Mouse (Mus musculus) intestine, postnatal 0 days (tissue): ENCODE results near the gene Mphosph6. TPM values are rescaled to one million over a fixed set of nuclear protein-coding genes. Genes with fewer than 3 reads are reported as not detected.
A peak's percentile ranks its signal among the peaks of the same experiment; 100 is the strongest.

Experiments
- ATAC-seq: fragments of 200-750 bp; cut with Nextera tagmentation; 2 replicates; pipeline ENCODE4 v1.8.0; 2017; ENCODE audit warnings: mild to moderate bottlenecking, moderate TSS enrichment, moderate library complexity
- H3K27ac ChIP-seq: fragments of 300-500 bp; sonication (generic); 2 replicates; pipeline ENCODE4 v1.5.1; 2014; ENCODE audit warnings: mild to moderate bottlenecking, low read depth, low read length, moderate library complexity
- H3K27me3 ChIP-seq: fragments of 300-500 bp; sonication (generic); replicated peaks from 2 replicates; pipeline ENCODE4 v1.6.1; 2014; ENCODE audit warnings: low read length, mixed read lengths; ENCODE audit not compliant: control insufficient read depth, insufficient read depth
- H3K36me3 ChIP-seq: fragments of 300-500 bp; sonication (generic); 2 replicates; pipeline ENCODE4 v1.6.1; 2014; ENCODE audit warnings: mild to moderate bottlenecking, moderate library complexity; ENCODE audit not compliant: control insufficient read depth, insufficient read depth
- H3K4me1 ChIP-seq: fragments of 300-500 bp; sonication (generic); replicated peaks from 2 replicates; pipeline ENCODE4 v1.6.1; 2014; ENCODE audit warnings: antibody characterized with exemption, low read length, mixed read lengths; ENCODE audit not compliant: control insufficient read depth, insufficient read depth
- H3K4me2 ChIP-seq: fragments of 300-500 bp; sonication (generic); replicated peaks from 2 replicates; pipeline ENCODE4 v1.6.1; 2014; ENCODE audit warnings: low read depth, mild to moderate bottlenecking, moderate library complexity
- H3K4me3 ChIP-seq: fragments of 300-500 bp; sonication (generic); 2 replicates; pipeline ENCODE4 v1.5.1; 2014; ENCODE audit warnings: low read depth, low read length
- H3K9ac ChIP-seq: fragments of 300-500 bp; sonication (generic); 2 replicates; pipeline ENCODE4 v1.6.1; 2014; ENCODE audit warnings: mild to moderate bottlenecking, low read depth, low read length
- H3K9me3 ChIP-seq: fragments of 300-500 bp; sonication (generic); 2 replicates; pipeline ENCODE4 v1.6.1; 2016; ENCODE audit warnings: mixed run types; ENCODE audit not compliant: control insufficient read depth
- CTCF ChIP-seq: sonication (generic); IDR thresholded peaks from 2 replicates; pipeline ENCODE4 v1.5.1; 2016; ENCODE audit warnings: low read depth, mild to moderate bottlenecking, control low read depth, antibody characterized with exemption, moderate library complexity
- WGBS: fragments of 180-500 bp; shearing (Covaris S2); extraction: QIAGEN DNeasy Blood & Tissue Kit; methylation state at CpG from one replicate; pipeline ENCODE4 v1.1.7; 2014; 5-methylcytosine and 5-hydroxymethylcytosine counted together
- polyA plus RNA-seq: library from polyadenylated mRNA; unstranded; fragments of >200 nt; fragmentation: Nextera tagmentation; extraction: Ambion mirVana; gene quantifications from 2 replicates; pipeline ENCODE4 v1.2.1, GENCODE M21; 2015

The Mphosph6 gene
- polyA plus RNA-seq, 1 experiment from 2014 or later: 31.3 TPM

- ATAC-seq: no peak
- no peaks in the 10 kb centered on the region for H3K9me3 ChIP-seq
- TF ChIP-seq CTCF: no peak
Measured at GRCm38 (mm10) chr8:117775626-117776025, 26.1 kb downstream of the Mphosph6 start.

GRCm38 (mm10) chr8:117772597-117772996 lies 29.1 kb downstream of the Mphosph6 start:
- H3K27me3 ChIP-seq: no peaks in the 10 kb centered on the region
- no peaks in the 10 kb centered on the region for H3K36me3 ChIP-seq
- no peaks in the 10 kb centered on the region for H3K4me1 ChIP-seq
- H3K27ac ChIP-seq: no peak overlapping the region
- peak; percentile 52; the same call in 1 of the 2 replicates for ATAC-seq
- TF ChIP-seq CTCF: peak; percentile 63
- H3K4me2 ChIP-seq: no peak overlapping the region
- 46% methylated on average over 2 of the region's 2 CpGs for WGBS
- H3K9ac ChIP-seq: no peak overlapping the region
- H3K9me3 ChIP-seq: no peaks in the 10 kb centered on the region
- no peak overlapping the region for H3K4me3 ChIP-seq

More at GRCm38 (mm10) chr8:117775626-117776025, 26.1 kb downstream of the Mphosph6 start:
- H3K4me3 ChIP-seq: no peak overlapping the region
- H3K4me2 ChIP-seq: no peak overlapping the region
- no peaks in the 10 kb centered on the region for H3K36me3 ChIP-seq
- 45% methylated on average over 10 of the region's 10 CpGs for WGBS
- H3K27me3 ChIP-seq: no peaks in the 10 kb centered on the region
- H3K4me1 ChIP-seq: no peaks in the 10 kb centered on the region
- no peak overlapping the region for H3K27ac ChIP-seq
- H3K9ac ChIP-seq: no peak overlapping the region

- H3K4me2 ChIP-seq: no peak overlapping the region
- 86% methylated on average over 2 of the region's 2 CpGs for WGBS
- no peak overlapping the region for H3K27ac ChIP-seq
- no peak overlapping the region for H3K4me3 ChIP-seq
- no peak overlapping the region for H3K9ac ChIP-seq
- no peaks in the 10 kb centered on the region for H3K9me3 ChIP-seq
- no peaks in the 10 kb centered on the region for H3K4me1 ChIP-seq
- peak; percentile 83 for TF ChIP-seq CTCF
- H3K36me3 ChIP-seq: no peaks in the 10 kb centered on the region
- ATAC-seq: no peak
- no peaks in the 10 kb centered on the region for H3K27me3 ChIP-seq
Measured at GRCm38 (mm10) chr8:117772126-117772525, 29.6 kb downstream of the Mphosph6 start.

- Histone ChIP-seq H3K9me3 (no peaks in the 10 kb centered on the region), H3K4me3 (no peak overlapping the region), H3K4me1 (no peaks in the 10 kb centered on the region), H3K27me3 (no peaks in the 10 kb centered on the region), H3K4me2 (no peak overlapping the region), H3K27ac (no peak overlapping the region), H3K36me3 (no peaks in the 10 kb centered on the region), H3K9ac (no peak overlapping the region)
- TF ChIP-seq CTCF: no peak
- 39% methylated on average over 9 of the region's 9 CpGs for WGBS
- peak; percentile 56; the same call in 1 of the 2 replicates for ATAC-seq
Measured at GRCm38 (mm10) chr8:117771115-117771836, 30.5 kb downstream of the Mphosph6 start.

- Histone ChIP-seq H3K4me2 (no peak overlapping the region), H3K36me3 (no peaks in the 10 kb centered on the region), H3K4me1 (no peaks in the 10 kb centered on the region; the same call in 1 of the 2 replicates), H3K9ac (no peak overlapping the region), H3K27ac (no peak overlapping the region), H3K27me3 (no peaks in the 10 kb centered on the region), H3K4me3 (no peak overlapping the region), H3K9me3 (no peaks in the 10 kb centered on the region)
- 71% methylated on average over 6 of the region's 7 CpGs for WGBS
- no peak for ATAC-seq
- no peak for TF ChIP-seq CTCF
Measured at GRCm38 (mm10) chr8:117768971-117769370, 32.8 kb downstream of the Mphosph6 start.

GRCm38 (mm10) chr8:117765947-117766346 lies 35.8 kb downstream of the Mphosph6 start:
- no peaks in the 10 kb centered on the region for H3K27me3 ChIP-seq
- TF ChIP-seq CTCF: no peak
- H3K9ac ChIP-seq: no peak overlapping the region
- no peak overlapping the region for H3K27ac ChIP-seq
- no peak for ATAC-seq
- H3K36me3 ChIP-seq: no peaks in the 10 kb centered on the region
- H3K9me3 ChIP-seq: no peaks in the 10 kb centered on the region
- no peak overlapping the region for H3K4me2 ChIP-seq
- no peaks in the 10 kb centered on the region; the same call in 1 of the 2 replicates for H3K4me1 ChIP-seq
- no peak overlapping the region for H3K4me3 ChIP-seq
- 27% methylated on average over 5 of the region's 5 CpGs for WGBS
